Mouse (Mus musculus): ENCODE data around the gene Gja4.

Gja4 gene

DNA sequence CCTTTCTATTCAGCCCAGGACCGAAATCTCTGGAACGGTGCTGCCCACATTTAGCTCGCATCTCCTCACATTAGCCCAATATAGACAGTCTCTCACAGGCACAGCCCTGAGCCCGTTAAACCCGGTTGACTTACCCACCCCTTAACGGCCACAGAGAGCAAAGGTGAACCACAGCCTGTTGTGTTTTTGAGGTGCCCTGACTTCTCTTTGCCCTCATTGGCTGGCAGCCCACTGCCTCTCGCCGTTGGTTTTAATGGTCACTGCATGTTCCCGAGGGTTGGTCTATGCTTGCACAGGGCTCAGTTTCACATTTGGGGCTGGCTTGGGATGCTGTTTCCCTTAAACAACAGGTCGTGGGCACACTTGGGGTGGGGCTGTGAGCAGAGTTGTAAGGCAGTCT, 10.5 kb upstream of the Gja4 start:
- no peak for DNase-seq (ENCODE audit: low read depth)

DNA sequence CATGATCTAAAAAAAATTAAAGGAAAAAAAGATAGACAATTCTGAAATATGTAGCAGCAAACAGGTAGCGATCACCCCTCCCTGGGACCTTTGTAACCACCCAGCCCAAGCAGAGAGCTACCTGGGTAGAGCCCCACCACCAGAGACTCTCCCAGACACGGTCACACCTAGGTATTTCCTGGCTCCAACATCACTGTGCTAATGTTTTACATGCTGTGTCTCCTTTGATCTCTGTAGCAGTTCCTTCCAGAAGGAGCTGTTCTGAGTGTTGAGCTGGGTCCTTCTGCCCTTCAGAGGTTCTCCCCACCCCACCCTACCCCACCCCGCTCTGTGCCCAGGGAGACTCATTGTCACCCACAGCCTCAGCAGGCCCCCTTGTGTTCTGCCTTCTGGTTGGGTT, 9.8 kb upstream of the Gja4 start:
- DNase-seq (ENCODE audit: low read depth) = no peak

DNA sequence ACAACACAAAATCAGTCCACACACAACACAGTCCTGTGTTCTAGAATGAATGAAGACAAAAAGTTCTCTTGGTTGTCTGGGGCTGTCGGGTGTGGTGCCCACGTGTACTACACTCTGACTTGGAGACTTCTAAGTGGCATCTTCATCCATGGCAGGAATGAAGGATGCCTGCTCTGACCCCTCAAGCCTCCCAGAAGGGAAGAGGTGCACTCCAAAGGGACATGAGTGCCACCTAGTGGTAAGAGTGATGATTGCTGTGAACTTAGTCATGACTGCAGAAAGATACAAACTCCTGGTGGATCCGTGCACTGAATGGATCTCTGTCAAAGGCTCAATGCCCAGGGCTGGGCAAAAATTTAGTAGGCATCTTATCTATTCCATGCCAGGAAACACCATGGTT, 5.8 kb upstream of the Gja4 start:
- DNase-seq (ENCODE audit: low read depth) = peak; percentile 68

DNA sequence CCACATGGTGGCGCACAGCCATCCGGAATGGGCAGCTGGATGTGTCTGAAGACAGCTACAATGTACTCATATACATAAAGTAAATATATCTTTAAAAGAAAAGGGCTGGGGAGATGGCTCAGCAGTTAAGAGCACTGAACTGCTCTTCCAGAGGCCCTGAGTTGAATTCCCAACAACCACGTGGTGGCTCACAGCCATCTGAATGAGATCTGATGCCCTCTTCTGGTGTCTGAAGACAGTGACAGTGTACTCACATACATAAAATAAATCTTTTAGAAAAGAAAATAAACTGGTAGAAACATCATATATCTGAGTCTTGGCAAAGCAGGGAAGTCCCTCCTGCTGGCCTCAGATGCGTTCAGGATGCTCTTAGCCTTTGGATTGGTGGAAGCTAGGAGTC, 3.3 kb upstream of the Gja4 start:
- DNase-seq (ENCODE audit: low read depth) = no peak

DNA sequence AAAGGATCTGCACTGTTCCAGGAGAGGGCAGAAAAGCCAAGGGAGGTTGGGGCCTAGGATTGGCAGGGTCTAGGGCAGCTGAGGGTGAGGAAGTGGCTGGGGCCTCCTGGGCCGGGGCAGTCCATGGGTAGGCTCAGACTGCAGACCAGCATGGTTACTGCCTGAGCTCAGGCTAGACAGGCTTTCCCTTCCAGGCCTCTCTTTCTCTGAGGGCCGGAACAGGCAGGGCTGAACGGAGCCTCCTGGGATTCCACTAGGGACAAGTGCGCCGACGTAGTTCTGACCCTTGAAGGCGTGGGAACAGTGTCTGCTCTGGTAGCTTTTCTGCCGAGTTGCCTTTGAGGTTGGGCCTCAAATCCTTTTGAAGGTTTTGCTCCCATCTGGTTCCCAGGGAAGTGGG, 1.9 kb upstream of the Gja4 start:
- no peak for DNase-seq (ENCODE audit: low read depth)

DNA sequence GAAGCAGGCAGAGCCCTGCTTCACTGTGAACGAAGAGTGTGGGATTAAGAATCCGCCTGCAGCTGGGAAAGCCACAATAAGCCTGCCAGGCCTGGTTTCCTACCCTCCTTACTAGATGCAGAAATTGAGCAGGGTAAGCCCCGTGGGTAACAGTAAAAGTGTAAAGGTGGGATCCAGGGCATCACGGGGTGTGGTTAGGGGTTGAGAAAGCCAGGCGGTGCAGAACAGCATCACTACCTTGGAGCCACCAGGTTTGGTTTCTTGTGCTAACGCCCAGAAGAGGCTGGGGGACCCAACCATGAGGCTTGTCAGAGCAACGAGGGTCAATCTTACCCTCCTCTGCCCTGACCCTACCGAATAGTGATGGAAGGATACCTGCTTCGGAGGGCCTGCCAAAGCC, 746 bp upstream of the Gja4 start:
- no peak for DNase-seq (ENCODE audit: low read depth)

DNA sequence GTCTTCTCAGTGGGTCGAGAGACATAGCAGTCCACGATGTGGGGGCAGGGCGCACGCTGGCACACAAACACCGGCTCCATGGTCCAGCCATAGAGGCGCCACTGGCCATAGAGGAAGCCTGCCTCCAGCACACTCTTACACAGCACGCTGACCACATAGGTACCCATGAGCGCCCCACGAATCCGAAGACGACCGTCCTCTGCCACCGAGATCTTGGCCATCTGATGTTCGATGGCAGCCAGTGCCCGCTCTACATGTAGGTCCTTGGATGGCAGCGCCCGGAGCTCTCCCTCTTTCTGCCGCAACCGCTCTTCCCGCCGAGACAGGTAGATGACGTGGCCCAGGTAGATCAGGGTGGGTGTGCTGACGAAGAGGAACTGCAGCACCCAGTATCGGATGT, 1.5 kb downstream of the Gja4 start:
- DNase-seq (ENCODE audit: low read depth) = no peak

DNA sequence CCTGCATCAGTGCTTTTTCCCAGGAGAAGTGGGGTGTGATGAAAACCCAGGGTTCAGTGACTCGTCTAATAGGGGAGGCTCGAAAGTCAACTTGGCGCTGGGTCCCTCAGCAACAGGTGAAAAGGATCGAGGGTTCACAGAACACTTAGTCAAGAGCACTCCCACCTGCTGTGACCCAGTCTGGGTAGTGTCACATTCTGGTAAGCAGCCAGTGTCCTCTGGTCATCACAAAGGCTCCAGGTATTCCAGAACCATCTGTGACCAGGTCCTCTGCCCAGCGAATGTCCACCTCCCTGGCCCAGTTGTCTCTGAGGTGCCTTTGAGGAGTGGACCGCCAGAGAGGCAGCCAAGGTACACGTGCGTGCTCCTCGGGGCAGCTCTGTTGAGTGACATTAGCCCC, 2.3 kb downstream of the Gja4 start:
- no peak for DNase-seq (ENCODE audit: low read depth)

DNA sequence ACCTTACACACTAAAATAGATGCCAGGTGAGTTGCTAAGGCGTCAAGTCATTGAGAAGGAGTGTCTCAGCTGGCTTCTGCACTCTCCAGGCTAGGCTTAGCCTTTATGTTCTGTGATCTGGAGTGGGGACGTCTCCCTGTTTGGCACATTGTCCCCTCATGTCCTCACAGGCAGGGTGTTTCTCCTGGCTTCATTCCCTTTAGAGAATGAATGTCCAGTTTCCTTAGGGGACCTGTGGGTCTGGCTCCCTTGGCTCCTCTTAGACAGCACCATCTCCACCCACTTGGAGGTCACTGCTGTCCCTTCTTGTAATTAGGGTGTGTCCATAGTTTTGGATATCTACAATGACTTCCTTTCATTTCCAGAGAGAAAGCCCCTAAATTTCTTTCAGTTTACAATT, 6.9 kb downstream of the Gja4 start:
- no peak for DNase-seq (ENCODE audit: low read depth)

DNA sequence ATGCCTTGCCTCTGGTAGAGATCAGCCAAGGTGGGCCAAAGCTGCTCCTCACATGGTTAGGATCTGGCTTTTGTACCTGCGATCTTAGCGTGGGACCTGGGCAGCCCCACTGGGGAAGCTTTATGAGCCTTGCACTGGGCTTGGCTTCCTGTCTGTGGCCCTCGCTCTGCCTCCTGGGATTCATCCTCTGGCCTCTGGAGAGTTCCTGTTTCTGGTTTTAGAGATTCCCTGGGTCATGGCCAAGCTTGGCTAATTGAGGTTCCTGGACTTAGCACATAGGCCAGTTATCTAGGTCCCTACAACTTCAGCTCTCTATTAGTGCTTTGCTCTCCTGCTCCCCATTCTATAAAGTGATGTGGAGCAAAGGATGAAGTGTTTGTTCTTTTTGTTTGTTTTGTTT, 10.0 kb downstream of the Gja4 start:
- DNase-seq (ENCODE audit: low read depth) = no peak

DNA sequence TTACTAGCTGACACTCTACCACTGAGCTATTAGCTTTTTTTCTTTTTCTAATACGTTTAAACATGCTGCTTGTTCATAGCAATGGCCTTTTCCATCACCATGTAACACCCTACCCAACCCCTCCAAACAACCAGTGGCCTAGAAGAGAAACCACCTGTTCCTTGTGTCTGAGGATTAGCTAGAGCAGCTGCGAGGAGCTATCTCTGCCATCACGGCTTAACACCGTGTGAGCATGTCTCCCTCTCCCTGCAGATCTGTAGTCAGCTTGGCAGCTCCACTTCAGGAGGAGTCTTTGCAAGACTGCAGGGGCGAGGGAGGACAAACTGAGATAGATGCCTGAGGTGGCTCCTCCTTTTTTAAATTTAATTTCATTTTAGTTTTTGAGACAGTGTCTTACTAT, 13.3 kb downstream of the Gja4 start:
- DNase-seq (ENCODE audit: low read depth) = no peak

DNA sequence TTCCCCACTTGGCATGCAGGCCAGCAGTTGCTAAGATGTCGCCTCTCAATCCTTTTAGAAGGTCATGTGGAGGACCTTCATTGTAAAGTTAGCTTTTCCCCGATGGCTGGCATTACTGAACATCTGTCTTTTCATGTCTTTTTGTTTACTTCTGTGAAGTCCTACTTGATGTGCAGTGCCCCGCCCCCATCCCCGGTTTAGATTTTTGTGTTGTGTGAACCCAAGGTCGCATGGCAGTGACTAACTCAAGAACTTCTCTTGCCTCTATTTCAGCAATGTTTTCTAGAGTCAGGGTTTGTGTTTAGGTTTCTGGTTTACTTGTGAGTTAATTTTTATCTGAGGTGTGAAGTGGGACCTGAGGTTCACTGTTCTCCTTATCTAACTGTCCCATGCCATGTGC, 21.2 kb downstream of the Gja4 start:
- DNase-seq (ENCODE audit: low read depth) = no peak

DNA sequence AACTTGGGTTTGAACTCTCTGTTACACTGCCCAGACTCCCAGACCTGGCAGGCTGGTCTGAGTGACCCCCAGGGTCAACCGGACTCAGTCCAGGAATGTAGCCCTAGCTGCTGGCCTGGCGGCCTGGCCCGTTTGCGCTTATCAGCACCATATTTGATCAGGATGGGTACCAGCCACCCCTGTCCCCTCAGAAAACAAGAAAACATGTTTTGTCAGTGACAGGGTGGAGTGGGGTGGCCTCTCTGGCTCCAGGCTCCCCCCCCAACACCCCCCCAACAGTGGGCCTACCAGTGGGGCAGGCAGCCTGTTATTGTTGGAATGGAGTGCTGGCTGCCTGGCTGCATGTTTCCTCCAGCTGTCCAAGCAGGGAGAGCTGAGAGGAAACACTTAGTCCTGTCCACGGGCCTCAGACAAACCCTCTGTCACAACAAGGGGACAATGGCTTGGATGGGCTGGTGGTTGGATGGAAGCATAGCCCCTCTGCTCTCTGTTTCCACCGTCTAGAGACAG, 24.7 kb downstream of the Gja4 start:
- no peak for DNase-seq (ENCODE audit: low read depth)

DNA sequence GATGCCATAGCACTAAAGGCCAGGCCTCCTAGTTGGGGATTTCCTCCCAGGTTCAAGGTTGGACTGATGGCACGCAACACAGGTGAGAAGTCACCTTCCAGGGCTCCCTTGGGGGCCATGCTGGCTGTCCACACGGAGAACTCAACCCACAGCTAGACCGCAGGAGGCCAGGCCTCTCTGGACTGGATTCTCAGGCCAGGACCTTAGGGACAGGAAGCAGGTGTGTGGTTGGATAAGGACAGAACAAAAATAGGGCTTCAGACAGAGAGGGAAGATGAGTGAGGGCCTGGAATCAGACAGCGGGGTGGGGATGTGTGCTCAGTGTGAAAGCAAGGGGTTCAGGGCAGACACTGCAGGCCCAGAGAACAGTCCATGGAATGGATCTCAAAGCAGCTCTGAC, 26.9 kb downstream of the Gja4 start:
- no peak for DNase-seq (ENCODE audit: low read depth)

DNA sequence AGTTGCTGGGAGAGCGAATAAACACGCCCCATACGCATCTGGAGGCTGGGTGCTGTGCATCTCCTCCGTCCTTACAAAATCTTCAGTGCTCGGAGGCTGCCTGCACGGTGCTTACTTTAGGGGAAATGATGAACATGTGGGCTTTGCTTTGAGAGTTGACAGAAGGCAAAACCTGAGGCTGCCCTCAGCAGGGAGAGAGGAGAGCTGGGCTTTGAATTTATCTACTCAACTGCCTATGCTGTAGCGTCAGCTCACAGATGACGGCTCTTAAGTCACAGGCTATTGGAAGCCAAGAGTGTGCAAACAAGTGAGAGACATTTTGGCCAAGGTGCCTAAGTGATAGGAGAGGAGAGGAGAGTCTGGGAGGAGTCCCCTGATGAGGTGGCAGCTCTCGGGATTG, 34.6 kb downstream of the Gja4 start:
- no peak for DNase-seq (ENCODE audit: low read depth)

DNA sequence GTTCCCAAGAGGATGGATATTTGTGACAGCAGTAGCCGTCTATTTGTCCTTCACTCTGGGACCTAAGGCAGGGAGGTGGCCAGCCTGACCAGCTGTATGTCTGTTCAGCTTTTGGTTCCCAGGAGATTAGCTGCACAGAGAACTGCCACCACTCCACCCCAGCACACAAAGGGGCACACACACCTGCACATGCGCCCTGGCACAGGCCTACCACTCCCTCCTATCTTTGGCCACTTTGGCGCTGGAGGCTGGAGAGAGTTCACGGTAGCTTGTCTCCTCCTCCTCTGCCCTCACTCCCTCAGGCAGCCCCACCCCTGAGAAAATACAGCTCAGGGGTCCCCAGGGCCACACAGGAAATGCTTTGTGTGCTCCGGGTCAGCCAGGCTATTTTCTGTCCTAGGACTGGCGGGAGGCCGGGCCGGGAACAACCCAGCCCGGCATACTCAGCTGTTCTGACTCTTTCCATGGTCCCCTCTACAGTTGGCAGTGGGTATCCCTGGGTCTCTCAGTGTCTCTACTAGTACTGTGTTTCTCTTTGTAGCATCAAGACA, 35.3 kb downstream of the Gja4 start:
- DNase-seq (ENCODE audit: low read depth) = no peak

DNA sequence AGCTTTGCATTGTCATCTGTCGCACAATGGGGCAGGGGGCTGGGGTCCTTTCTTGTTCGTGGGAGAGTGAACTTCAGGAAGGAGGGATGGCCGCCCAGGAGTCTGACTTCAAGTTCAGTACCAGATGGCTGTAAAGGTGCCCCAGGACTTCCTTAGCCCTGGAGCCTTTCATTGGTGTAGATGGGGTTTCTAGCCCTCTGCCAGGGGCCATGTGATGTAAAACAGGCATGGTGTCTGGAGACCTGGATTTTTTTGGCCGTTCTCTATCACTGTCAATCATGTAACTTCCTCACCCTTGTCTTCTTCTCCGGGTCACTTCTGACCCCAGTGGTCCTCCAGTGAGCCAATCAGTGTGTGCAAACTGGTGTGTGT, 49.7 kb downstream of the Gja4 start:
- DNase-seq (ENCODE audit: low read depth) = no peak

DNA sequence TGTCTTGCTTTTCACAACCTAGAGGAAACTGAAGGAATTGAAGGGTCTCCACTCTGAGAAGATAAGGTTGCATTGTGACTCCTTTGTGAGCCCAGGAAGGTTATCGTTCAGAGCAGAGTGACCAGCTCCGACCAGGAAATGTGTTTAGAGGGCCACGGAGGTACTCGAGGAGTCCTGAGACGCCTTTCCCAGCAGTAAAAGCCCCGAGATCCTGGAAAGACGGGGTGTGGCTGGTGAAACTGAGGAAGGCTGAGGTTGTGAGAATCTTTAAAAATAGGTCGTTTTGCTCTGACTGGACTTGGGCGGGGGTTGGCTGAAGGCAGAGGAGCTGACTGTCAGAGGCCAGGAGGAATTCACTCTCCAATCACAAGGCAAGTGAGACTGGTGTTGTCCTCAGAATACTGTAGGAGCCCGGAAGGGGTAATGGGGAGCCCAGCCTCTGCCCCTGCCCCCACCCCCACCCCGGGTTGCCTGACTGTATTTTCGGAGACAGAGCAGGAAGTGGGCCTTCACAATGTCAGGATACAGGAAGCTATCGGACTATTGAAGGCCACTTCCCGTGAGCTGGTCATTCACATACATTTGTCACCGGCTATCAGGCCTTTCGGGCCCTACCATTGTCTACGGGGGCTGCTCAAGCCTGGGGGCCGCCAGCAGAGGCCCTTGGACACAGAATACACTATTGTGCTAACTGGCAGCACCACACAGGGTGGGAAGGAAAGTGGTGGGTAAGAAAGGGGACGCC, 50.2 kb downstream of the Gja4 start:
- no peak for DNase-seq (ENCODE audit: low read depth)

DNA sequence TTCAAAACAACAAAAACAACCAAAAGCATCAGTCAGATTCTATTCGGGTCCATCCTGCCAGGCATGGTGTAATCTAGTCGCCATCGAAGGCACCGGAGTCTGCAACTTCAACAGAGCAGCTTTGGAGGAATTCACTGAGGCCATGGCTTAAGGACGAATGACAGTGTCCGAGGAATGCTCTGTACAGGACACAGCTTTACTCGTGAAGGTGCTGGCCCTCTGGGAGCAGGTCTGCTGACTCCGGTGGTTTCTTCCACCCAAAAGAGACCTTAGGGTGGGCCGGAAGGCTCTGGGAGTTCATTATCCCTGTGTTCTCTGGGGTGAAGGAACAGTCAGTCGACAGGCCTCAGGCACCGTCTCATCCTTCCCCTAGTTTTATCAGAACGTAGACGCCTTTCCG, 52.2 kb downstream of the Gja4 start:
- DNase-seq (ENCODE audit: low read depth) = no peak

Measured in c-Kit-positive CD71-negative TER-119-negative erythroid progenitor cells, embryonic 14.5 days (primary cell).